Mouse (Mus musculus) cerebellum, adult 9-11 months (tissue): ENCODE data around the gene Bglap3.
A peak's percentile ranks its signal among the peaks of the same experiment; 100 is the strongest.

Experiments used
- DNase-seq: peaks from one replicate; pipeline ENCODE4 v3.0.0; 2022

The Bglap3 gene

DNA sequence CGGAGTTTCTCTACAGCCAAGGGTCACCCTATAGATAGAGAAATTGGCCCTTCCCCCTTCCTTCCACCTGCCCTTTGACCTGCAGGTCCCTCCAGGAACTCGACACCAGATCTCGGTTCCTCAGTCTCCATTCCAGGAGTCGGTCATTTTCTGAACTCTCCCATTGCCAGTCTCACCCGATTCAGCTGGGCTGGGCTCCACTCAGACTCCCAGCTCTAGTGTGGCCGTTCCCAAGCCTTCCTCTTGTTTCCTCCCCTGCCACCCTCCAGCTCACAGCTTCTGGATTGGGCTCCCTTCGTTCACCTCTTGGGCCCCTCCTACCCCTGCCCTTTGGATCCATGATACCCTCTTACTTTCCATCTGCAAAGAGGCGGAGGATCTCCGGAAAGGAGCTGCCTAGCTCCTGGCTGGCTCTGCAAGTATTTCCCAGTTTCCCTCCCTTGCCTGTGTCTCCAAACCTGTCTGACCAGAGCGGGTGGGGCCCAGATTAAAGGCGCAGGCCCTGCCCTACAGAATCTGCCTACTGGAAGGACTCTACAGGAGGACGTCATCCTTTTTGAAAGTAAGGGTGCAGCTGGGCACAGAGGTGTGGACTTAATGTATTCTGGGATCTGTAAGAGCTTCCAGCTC lies 38.4 kb downstream of the Bglap3 start:
- no peak for DNase-seq

DNA sequence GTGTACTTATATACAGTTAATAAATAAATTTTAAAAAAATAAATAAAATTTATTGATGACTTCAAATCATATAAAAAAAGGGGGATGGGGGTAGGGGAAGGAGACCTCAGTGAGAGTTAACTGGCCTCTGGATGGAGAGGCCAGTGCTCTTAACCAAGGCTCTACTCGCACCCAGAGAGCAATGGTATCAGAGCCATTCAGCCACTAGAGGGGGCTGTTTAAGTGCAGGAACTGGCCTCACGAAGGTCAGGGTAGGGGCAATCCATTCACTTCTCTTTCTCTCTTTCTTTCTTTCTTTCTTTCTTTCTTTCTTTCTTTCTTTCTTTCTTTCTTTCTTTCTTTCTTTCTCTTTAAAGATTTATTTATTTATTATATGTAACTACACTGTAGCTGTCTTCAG lies 41.3 kb downstream of the Bglap3 start:
- DNase-seq = no peak

DNA sequence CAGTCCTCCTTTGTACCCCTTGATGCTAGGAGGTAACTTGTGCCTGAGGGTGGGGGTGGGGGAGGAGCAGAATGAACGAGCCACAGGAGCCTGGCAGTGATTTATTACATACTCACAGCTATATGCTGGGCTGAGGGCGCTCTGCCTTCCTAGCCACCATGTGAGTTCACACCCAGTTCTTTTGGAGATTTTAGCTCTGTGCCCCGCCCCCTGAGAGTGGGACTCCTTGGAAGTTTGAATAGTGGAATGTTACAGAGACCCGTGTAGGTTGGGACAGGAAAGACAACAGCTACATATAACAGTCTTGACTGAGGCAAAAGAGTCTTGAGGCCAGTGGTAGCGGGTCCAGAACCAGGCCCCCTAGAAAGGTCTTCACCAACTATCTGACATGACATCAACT lies 43.6 kb downstream of the Bglap3 start:
- no peak for DNase-seq

DNA sequence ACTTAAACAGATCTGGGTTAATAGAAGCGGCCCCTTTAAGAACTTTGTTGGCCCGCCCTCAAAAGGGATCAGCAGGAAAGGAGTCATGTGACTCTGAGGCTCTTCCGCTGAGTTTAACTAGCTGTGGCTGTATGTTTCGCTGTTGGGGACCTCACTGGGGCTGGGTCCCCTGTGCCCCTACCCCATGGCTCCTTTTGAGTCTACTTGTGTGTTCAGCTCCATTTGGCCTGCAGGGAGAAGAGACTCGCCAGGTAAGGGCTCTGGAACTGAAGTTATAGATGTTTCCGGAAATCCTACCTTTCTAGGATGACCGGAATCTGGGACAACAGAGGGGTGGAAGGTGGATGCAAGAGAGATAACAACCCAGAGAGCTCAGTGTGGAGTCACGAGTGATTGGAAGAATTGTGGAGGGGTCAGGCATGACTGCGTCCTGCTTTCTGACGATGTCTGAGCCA lies 47.6 kb downstream of the Bglap3 start, which contains the start of gene Glmp:
Gene Glmp (plus strand): TSS at position 73 of the 455 bp plus-strand sequence.
- DNase-seq = peak; percentile 68
